Mouse (Mus musculus) layer of hippocampus, postnatal 14 days (tissue): ENCODE data around the gene Nosip. TPM values are rescaled to one million over a fixed set of nuclear protein-coding genes. Genes with fewer than 3 reads are reported as not detected.

Experiments used
- DNase-seq, 2 experiments: peaks; one replicate each; pipeline ENCODE4 v3.0.0; 2021 to 2022; ENCODE audit warnings: low spot score in 2 of 2, mixed read lengths in 1 of 2
- total RNA-seq, 2 experiments: library from RNA; stranded (reverse); gene quantifications; 2 replicates each; pipeline ENCODE4 v1.2.3; 2021

Gene Nosip
- total RNA-seq, 2 experiments from 2014 or later: 49.2 to 55.4 TPM

GRCm38 (mm10) chr7:45056972-45057348 is 5.3 kb upstream of the Nosip start:
- no peak for DNase-seq

GRCm38 (mm10) chr7:45058607-45059571 is 3.3 kb upstream of the Nosip start:
- no peak for DNase-seq

GRCm38 (mm10) chr7:45060632-45061122 is 1.6 kb upstream of the Nosip start:
- DNase-seq: no peak

DNA sequence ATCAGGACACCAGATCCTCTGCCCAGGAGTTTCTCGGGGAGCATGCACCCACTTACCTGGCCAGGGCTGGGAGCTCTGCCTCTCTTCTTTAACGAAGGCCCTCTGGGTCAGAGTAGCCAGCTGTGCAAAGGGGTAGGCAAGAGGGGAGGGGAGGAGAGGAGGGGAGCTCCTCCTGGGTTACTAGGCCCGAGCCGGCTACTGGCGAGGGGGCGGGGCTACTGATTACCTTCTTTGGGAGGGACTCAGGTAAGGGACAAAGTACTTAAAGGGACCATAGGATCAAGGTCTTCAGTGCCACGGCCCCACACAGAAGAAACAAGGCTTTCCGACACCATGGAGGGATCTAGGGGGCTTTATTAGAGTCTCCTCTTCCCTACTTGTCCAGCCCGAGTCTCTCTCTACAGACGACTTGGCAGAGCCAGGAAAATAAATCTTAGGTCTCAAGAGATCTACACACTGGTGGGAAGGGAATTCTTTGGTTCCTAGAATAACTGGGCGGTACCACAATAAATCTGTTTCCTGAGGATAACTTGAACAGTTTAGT is 625 bp upstream of the Nosip start:
- DNase-seq: no peak

DNA sequence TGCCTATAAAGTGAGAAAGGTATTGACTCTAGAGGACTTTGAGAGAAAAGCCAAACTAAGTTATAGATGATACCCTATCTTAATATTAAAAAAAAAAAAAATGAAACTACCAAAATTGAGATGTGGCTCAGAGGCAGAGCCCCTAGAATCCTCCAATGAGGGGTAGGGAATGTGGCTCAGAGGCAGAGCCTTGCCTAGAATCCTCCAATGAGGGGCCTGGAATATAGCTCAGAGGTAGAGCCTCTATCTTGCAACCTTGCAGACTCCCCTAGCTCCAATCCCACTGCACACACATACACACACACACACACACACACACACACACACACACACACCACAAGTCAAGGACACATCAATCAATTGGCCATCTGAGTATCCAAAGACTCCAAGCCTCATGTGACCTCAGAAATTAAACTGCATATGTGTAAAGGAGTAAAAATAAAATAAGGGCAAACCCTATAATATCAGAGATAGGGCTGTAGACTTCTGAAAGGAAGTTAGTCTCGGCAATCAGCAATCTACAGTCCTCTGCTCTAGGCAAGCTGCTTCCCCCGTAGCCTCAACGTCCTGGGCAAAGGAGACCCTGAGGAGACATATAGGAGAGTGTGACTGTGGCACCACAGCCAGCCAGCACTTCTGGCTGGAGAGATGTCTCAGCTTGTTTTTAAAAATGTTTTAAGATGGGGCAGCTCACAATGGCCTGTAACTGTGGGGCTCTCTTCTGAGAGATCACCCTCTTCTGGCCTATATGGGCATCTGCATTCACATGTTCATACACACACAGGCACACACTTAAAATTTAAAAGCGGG is 5.2 kb downstream of the Nosip start:
- no peak for DNase-seq

GRCm38 (mm10) chr7:45068000-45068318 is 5.7 kb downstream of the Nosip start:
- no peak for DNase-seq

DNA sequence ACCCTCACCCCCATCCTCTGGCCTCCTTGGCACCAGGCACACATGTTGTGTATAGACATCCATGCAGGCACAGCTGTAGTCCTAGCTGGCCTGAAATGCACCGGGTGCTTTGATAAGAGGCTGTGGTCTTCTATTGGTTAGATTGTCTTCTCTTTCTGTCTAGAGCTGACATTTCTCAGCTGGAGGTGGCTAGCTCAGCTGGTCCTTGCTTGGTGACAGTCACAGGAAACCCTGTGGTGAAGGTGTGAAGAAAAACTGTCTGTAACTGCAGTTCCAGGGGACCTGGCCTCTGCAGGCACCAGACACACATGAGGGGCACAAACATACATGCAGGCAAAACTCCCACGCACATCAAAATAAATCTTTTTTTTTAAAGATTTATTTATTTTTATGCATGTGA is 7.4 kb downstream of the Nosip start:
- no peak for DNase-seq

GRCm38 (mm10) chr7:45072230-45072629 is 10.0 kb downstream of the Nosip start:
- no peak for DNase-seq

GRCm38 (mm10) chr7:45073171-45073707 is 11.0 kb downstream of the Nosip start:
- DNase-seq: no peak

- no peak for DNase-seq
Observed at GRCm38 (mm10) chr7:45073949-45074348, 11.7 kb downstream of the Nosip start.

DNA sequence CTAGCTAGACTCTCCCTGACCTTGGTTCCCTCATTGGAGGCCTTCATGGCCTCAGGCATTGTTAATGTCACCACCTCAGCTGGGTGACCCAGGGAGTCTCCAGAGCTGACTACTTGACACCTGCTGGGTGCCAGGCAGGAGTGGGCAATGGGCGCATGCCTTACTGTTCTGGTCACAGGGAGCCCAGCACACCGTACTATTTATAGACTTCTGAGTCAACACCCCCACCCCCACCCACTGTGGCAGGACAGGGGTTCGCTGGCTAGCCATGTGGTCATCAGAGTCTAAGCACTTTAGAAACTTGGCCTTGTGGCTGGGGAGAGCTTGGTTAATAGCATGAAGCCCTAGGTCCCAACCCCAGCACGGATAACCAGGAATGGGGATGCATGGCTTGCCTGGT is 13.2 kb downstream of the Nosip start:
- DNase-seq: no peak

- DNase-seq: no peak
Observed at GRCm38 (mm10) chr7:45076501-45076900, 14.3 kb downstream of the Nosip start.

DNA sequence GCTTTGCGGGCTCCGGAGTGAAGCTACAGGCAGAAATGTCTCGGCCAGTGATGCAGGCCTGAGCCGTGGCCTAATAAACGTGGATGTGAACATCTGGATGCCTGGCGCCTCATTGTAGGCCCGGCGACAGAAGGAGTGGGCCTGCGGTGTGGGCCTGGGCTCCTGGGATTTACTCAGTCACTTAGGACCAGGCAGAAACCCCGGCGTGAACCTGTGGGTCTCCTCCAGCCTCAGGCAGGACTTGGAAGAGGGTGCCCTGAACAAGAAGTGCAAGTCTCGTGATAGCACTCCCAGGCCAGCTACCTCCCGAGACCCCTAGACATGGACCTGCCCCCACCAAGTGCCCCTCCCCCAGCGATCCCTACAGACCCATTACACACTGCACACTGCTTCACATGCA is 15.1 kb downstream of the Nosip start:
- no peak for DNase-seq

- DNase-seq: no peak
Observed at GRCm38 (mm10) chr7:45077829-45078228, 15.6 kb downstream of the Nosip start.

DNA sequence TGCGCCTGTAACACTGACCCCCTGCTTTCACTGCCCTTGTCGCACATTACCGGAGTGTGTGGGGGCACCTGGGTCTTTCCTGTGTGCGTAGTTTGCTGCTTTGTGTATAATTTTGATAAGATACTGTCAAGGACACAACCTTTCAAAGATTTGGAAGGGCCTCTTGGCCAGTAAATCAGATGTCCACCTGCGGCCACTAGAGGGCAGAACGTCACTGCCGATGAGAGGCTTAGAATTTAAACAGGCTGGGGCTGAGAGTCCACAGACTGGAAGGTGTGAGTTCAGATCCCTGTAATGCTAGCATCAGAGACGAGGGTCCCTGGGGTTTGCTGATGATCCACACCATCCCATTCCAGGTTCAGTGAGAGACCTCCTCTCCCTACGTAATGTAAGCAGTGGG is 16.3 kb downstream of the Nosip start:
- DNase-seq: peak in 1 of 2 experiments; percentile 61

DNA sequence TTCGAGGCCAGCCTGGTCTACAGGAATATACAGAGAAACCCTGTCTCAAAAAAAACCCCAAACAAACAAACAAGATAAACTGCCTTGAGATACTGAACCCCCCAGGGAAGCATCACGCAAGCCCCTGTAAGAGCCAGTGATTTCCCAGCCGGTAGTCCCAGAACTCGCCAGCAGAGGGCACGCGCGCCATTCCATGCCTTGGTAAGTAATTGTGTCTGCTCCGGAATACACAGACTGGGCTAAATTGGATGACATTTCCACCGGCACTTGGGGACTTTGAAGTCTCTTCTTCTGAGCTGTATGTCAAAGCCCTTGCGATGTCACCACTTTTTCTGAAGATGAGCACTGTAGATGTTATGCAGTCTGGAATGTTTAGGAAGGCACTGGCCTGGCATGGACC is 17.6 kb downstream of the Nosip start:
- peak; percentile 90 to 94 for DNase-seq

DNA sequence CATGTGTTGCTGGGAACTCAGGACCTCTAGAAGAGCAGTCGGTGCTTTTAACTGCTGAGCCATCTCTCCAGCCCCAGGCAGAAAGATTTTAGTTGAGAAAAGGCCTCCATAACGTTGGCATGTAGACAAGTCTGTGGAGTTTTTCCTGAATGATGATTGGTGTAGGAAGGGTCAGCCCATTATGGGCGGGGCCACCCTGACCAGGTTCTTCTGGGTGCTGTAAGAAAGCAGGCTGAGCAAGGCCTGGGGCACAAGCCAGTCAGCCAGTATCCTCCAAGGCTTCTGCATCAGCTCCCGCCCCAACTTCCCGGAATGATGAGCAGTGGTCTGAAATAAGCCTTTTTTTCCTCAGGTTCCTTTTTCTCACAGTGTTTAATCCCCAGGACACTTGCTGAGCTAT is 18.8 kb downstream of the Nosip start:
- no peak for DNase-seq

- no peak for DNase-seq
Observed at GRCm38 (mm10) chr7:45082401-45083299, 20.4 kb downstream of the Nosip start.

GRCm38 (mm10) chr7:45083300-45083890 is 21.2 kb downstream of the Nosip start:
- no peak for DNase-seq

DNA sequence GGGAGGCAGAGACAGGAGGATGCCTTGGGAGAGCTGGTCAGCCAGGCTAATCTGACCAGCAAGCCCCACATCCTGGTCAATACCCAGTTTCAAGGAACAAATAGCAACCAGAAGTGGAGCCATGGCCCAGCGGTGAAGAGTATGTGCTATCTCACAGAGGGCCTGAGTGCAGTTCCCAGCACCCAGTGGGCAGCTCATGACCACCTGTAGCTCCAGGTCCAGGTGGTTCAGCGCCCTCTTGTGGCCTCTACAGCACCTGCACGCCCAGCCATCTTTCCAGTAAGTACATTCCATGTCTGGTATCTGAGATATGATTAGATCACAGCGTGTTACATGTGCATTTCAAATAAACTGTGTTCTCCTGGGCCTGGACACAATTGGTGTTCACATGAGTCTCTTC is 23.9 kb downstream of the Nosip start:
- no peak for DNase-seq
